21 mouse cellular contexts compared by ENCODE assay signal in the genomic region with DNA sequence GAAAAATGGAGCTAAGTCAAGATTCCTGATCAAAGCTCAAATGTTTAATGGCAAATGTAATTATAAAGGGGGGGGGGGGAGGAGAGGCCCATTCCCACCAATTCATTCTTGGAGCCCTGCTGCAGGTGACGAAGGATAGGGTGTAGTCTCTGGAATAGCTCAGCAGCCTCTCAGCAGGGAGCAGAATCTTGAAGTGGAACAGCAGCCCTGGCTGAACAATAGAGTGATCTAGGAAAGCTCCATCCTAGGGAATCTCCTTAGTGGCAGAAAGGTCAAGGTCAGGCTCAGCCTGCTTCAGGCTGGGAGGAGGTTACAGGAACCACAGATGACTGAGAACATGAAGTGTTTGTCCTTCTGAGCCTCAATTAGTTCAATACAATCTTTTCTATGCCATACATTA. TPM values are rescaled to one million over a fixed set of nuclear protein-coding genes. Genes with fewer than 3 reads are reported as not detected.
"Had no signal": no experiment of that assay in that cellular context is flagged by ENCODE, and none has a peak within 500 bp of the region (broad histone marks: within the 10 kb centered on the region; RNA-seq: fewer than 3 reads in every experiment).

No protein-coding gene starts in this region.

- H3K27me3 ChIP-seq: limb, embryonic 12.5 days; limb, embryonic 15.5 days; lung, embryonic 15.5 days; megakaryocyte, embryonic 14.5 days; midbrain, embryonic 13.5 days had no signal

- ATAC-seq: midbrain, embryonic 13.5 days had no signal

- DNase-seq: kidney, postnatal 14 days; kidney, postnatal 4 days; left cerebral cortex, postnatal 4 days; lung, adult 18-20 months; lung, postnatal 10 days; lung, postnatal 36 days; thymus, adult 18-20 months; thymus, postnatal 36 days had no signal

- H3K27ac ChIP-seq: limb, embryonic 12.5 days; limb, embryonic 15.5 days; liver, embryonic 14.5 days; lung, embryonic 15.5 days; midbrain, embryonic 10.5 days; midbrain, embryonic 13.5 days had no signal

- H3K9me3 ChIP-seq: limb, embryonic 12.5 days; limb, embryonic 15.5 days; lung, embryonic 15.5 days; midbrain, embryonic 10.5 days; midbrain, embryonic 13.5 days had no signal

- H3K9ac ChIP-seq: limb, embryonic 12.5 days; limb, embryonic 15.5 days; liver, embryonic 14.5 days; lung, embryonic 15.5 days; midbrain, embryonic 13.5 days had no signal

- H3K4me2 ChIP-seq: limb, embryonic 12.5 days; limb, embryonic 15.5 days; liver, embryonic 11.5 days; lung, embryonic 15.5 days; midbrain, embryonic 13.5 days had no signal

- H3K36me3 ChIP-seq: limb, embryonic 12.5 days; limb, embryonic 15.5 days; lung, embryonic 15.5 days; midbrain, embryonic 10.5 days; midbrain, embryonic 13.5 days had no signal

- H3K4me1 ChIP-seq: limb, embryonic 12.5 days; limb, embryonic 15.5 days; lung, embryonic 15.5 days; midbrain, embryonic 13.5 days had no signal

- H3K4me3 ChIP-seq: limb, embryonic 12.5 days; limb, embryonic 15.5 days; lung, embryonic 15.5 days; megakaryocyte, embryonic 14.5 days; midbrain, embryonic 10.5 days; midbrain, embryonic 13.5 days had no signal

RNA-seq across cellular contexts. Expression of a gene that starts 27.4 kb away (rescaled TPM):
- total RNA-seq: left cerebral cortex, postnatal 14 days; left cerebral cortex, postnatal 4 days; midbrain, postnatal 0 days had no signal
- polyA plus RNA-seq: kidney, embryonic 16.5 days; limb, embryonic 12.5 days; liver, embryonic 11.5 days; midbrain, embryonic 10.5 days; midbrain, postnatal 0 days; neural tube, embryonic 11.5 days; stomach, embryonic 16.5 days had no signal
